Comparison of ENCODE assay signal across 8 mouse cellular contexts in genomic region chr3:95054481-95055260, GRCm38 (mm10). TPM values are rescaled to one million over a fixed set of nuclear protein-coding genes. Genes with fewer than 3 reads are reported as not detected.
DNase-seq lines count a peak whose midpoint lies in the region; ATAC-seq lines count a peak whose summit lies in the region.

No protein-coding gene starts in this region.

- no peak for DNase-seq in forebrain, embryonic 10.5 days (ENCODE audit: extremely low spot score, low spot score)
- DNase-seq in midbrain, embryonic 14.5 days: peak; percentile 28
- DNase-seq in midbrain, embryonic 10.5 days (ENCODE audit: low spot score): no peak
- DNase-seq in cerebellum, postnatal 10 days: peak; percentile 61 to 62
- DNase-seq in kidney, postnatal 10 days: peak; percentile 58
- no peak for DNase-seq in thymus, adult 18-20 months

- no peaks in the 10 kb centered on the region for H3K9me3 ChIP-seq in forebrain, embryonic 13.5 days (replicated peaks)
- H3K9me3 ChIP-seq in forebrain, embryonic 10.5 days: no peaks in the 10 kb centered on the region
- H3K9me3 ChIP-seq in midbrain, embryonic 14.5 days (ENCODE audit: control insufficient read depth, low read length): no peaks in the 10 kb centered on the region
- no peaks in the 10 kb centered on the region for H3K9me3 ChIP-seq in midbrain, embryonic 10.5 days (replicated peaks)
- H3K9me3 ChIP-seq in stomach, embryonic 14.5 days (ENCODE audit: control insufficient read depth, low read depth, low read length): no peaks in the 10 kb centered on the region

- no peak for ATAC-seq in forebrain, embryonic 13.5 days
- ATAC-seq in midbrain, embryonic 14.5 days (ENCODE audit: low FRiP score, low TSS enrichment): no peak
- ATAC-seq in stomach, embryonic 14.5 days (ENCODE audit: insufficient number of reproducible peaks, insufficient read depth, low FRiP score, low read depth): peak; percentile 81

- H3K4me3 ChIP-seq in forebrain, embryonic 13.5 days: no peak overlapping the region
- H3K4me3 ChIP-seq in forebrain, embryonic 10.5 days: no peak overlapping the region
- no peak overlapping the region for H3K4me3 ChIP-seq in midbrain, embryonic 14.5 days (replicated peaks; ENCODE audit: low read depth, low read length)
- no peak overlapping the region for H3K4me3 ChIP-seq in midbrain, embryonic 10.5 days
- no peak overlapping the region for H3K4me3 ChIP-seq in stomach, embryonic 14.5 days (ENCODE audit: low read depth, low read length)

- peaks cover 7% of the 10 kb centered on the region; the same call in 1 of the 2 replicates for H3K4me1 ChIP-seq in forebrain, embryonic 13.5 days
- H3K4me1 ChIP-seq in forebrain, embryonic 10.5 days: peaks cover 8% of the 10 kb centered on the region
- no peaks in the 10 kb centered on the region for H3K4me1 ChIP-seq in midbrain, embryonic 14.5 days (ENCODE audit: control insufficient read depth, insufficient read depth, low read length)
- peaks cover 3% of the 10 kb centered on the region; the same call in 1 of the 2 replicates for H3K4me1 ChIP-seq in midbrain, embryonic 10.5 days
- H3K4me1 ChIP-seq in stomach, embryonic 14.5 days (ENCODE audit: control insufficient read depth, insufficient read depth, low read length): peaks cover 5% of the 10 kb centered on the region

- no peak overlapping the region for H3K4me2 ChIP-seq in forebrain, embryonic 13.5 days
- no peak overlapping the region for H3K4me2 ChIP-seq in midbrain, embryonic 14.5 days (ENCODE audit: low read length)
- no peak overlapping the region for H3K4me2 ChIP-seq in stomach, embryonic 14.5 days (replicated peaks; ENCODE audit: low read depth, low read length)

- H3K27me3 ChIP-seq in forebrain, embryonic 13.5 days: no peaks in the 10 kb centered on the region
- no peaks in the 10 kb centered on the region for H3K27me3 ChIP-seq in forebrain, embryonic 10.5 days (ENCODE audit: poor library complexity, severe bottlenecking)
- H3K27me3 ChIP-seq in midbrain, embryonic 14.5 days (ENCODE audit: control insufficient read depth, insufficient read depth, low read length): no peaks in the 10 kb centered on the region
- H3K27me3 ChIP-seq in midbrain, embryonic 10.5 days (ENCODE audit: low read depth, poor library complexity, severe bottlenecking): no peaks in the 10 kb centered on the region
- H3K27me3 ChIP-seq in stomach, embryonic 14.5 days (ENCODE audit: control insufficient read depth, insufficient read depth, low read length): no peaks in the 10 kb centered on the region

- no peak overlapping the region for H3K27ac ChIP-seq in forebrain, embryonic 13.5 days
- H3K27ac ChIP-seq in forebrain, embryonic 10.5 days: no peak overlapping the region
- no peak overlapping the region for H3K27ac ChIP-seq in midbrain, embryonic 14.5 days (replicated peaks; ENCODE audit: low read depth, low read length)
- no peak overlapping the region for H3K27ac ChIP-seq in midbrain, embryonic 10.5 days (replicated peaks)
- H3K27ac ChIP-seq in stomach, embryonic 14.5 days (ENCODE audit: low read length): peak overlapping the region; percentile 35; the same call in 1 of the 2 replicates

- WGBS in forebrain, embryonic 13.5 days: 55% methylated on average over 10 of the region's 10 CpGs
- 55% methylated on average over 10 of the region's 10 CpGs for WGBS in forebrain, embryonic 10.5 days
- 63% methylated on average over 10 of the region's 10 CpGs for WGBS in midbrain, embryonic 14.5 days
- WGBS in midbrain, embryonic 10.5 days: 61% methylated on average over 10 of the region's 10 CpGs
- WGBS in stomach, embryonic 14.5 days: 19% methylated on average over 10 of the region's 10 CpGs

- peaks cover 22% of the 10 kb centered on the region for H3K36me3 ChIP-seq in forebrain, embryonic 13.5 days (ENCODE audit: poor library complexity, severe bottlenecking)
- peaks cover 30% of the 10 kb centered on the region for H3K36me3 ChIP-seq in forebrain, embryonic 10.5 days (replicated peaks)
- peaks cover 23% of the 10 kb centered on the region for H3K36me3 ChIP-seq in midbrain, embryonic 14.5 days (ENCODE audit: control insufficient read depth, insufficient read depth, low read length)
- peaks cover 29% of the 10 kb centered on the region for H3K36me3 ChIP-seq in midbrain, embryonic 10.5 days
- H3K36me3 ChIP-seq in stomach, embryonic 14.5 days (ENCODE audit: control insufficient read depth, insufficient read depth, low read length): peaks cover 16% of the 10 kb centered on the region

- 0 out of 2 replicates have a peak overlapping the region, but pooled peaks have one; percentile 9 for H3K9ac ChIP-seq in forebrain, embryonic 13.5 days
- H3K9ac ChIP-seq in midbrain, embryonic 14.5 days (replicated peaks; ENCODE audit: low read length): no peak overlapping the region
- H3K9ac ChIP-seq in stomach, embryonic 14.5 days (replicated peaks; ENCODE audit: low read depth, low read length): no peak overlapping the region

RNA-seq across cellular contexts. Expression of gene Psmd4, which starts 12.3 kb away (rescaled TPM):
- polyA plus RNA-seq in forebrain, embryonic 13.5 days (2015; fragmentation: Nextera tagmentation; extraction: Ambion mirVana): 299 and 311 TPM in 2 replicates
- polyA plus RNA-seq in forebrain, embryonic 10.5 days (2016; fragmentation: Nextera tagmentation; extraction: Ambion mirVana): 346 and 351 TPM in 2 replicates
- polyA plus RNA-seq in midbrain, embryonic 14.5 days (2014; fragmentation: Nextera tagmentation; extraction: Ambion mirVana): 258 and 282 TPM in 2 replicates
- polyA plus RNA-seq in midbrain, embryonic 10.5 days (2016; fragmentation: Nextera tagmentation; extraction: Ambion mirVana): 341 and 345 TPM in 2 replicates
- polyA plus RNA-seq in stomach, embryonic 14.5 days (2014; fragmentation: Nextera tagmentation; extraction: Ambion mirVana): 229 and 231 TPM in 2 replicates

RNA-seq across cellular contexts. Expression of gene Zfp687, which starts 39.4 kb away (rescaled TPM):
- 26.6 and 27.8 TPM in 2 replicates for polyA plus RNA-seq in forebrain, embryonic 13.5 days (2015; fragmentation: Nextera tagmentation; extraction: Ambion mirVana)
- polyA plus RNA-seq in forebrain, embryonic 10.5 days (2016; fragmentation: Nextera tagmentation; extraction: Ambion mirVana): 42.1 and 44.3 TPM in 2 replicates
- polyA plus RNA-seq in midbrain, embryonic 14.5 days (2014; fragmentation: Nextera tagmentation; extraction: Ambion mirVana): 22.5 and 30.0 TPM in 2 replicates
- polyA plus RNA-seq in midbrain, embryonic 10.5 days (2016; fragmentation: Nextera tagmentation; extraction: Ambion mirVana): 40.0 and 42.2 TPM in 2 replicates
- polyA plus RNA-seq in stomach, embryonic 14.5 days (2014; fragmentation: Nextera tagmentation; extraction: Ambion mirVana): 30.3 and 34.9 TPM in 2 replicates

RNA-seq across cellular contexts. Expression of gene Pip5k1a, which starts 52.1 kb away (rescaled TPM):
- 20.4 and 20.6 TPM in 2 replicates for polyA plus RNA-seq in forebrain, embryonic 13.5 days (2015; fragmentation: Nextera tagmentation; extraction: Ambion mirVana)
- 19.0 and 19.5 TPM in 2 replicates for polyA plus RNA-seq in forebrain, embryonic 10.5 days (2016; fragmentation: Nextera tagmentation; extraction: Ambion mirVana)
- 15.0 and 15.4 TPM in 2 replicates for polyA plus RNA-seq in midbrain, embryonic 14.5 days (2014; fragmentation: Nextera tagmentation; extraction: Ambion mirVana)
- polyA plus RNA-seq in midbrain, embryonic 10.5 days (2016; fragmentation: Nextera tagmentation; extraction: Ambion mirVana): 18.0 and 18.7 TPM in 2 replicates
- 14.6 and 14.9 TPM in 2 replicates for polyA plus RNA-seq in stomach, embryonic 14.5 days (2014; fragmentation: Nextera tagmentation; extraction: Ambion mirVana)

RNA-seq across cellular contexts. Expression of gene Vps72, which starts 56.2 kb away (rescaled TPM):
- polyA plus RNA-seq in forebrain, embryonic 13.5 days (2015; fragmentation: Nextera tagmentation; extraction: Ambion mirVana): 266 and 271 TPM in 2 replicates
- 275 and 276 TPM in 2 replicates for polyA plus RNA-seq in forebrain, embryonic 10.5 days (2016; fragmentation: Nextera tagmentation; extraction: Ambion mirVana)
- 194 and 204 TPM in 2 replicates for polyA plus RNA-seq in midbrain, embryonic 14.5 days (2014; fragmentation: Nextera tagmentation; extraction: Ambion mirVana)
- 278 and 290 TPM in 2 replicates for polyA plus RNA-seq in midbrain, embryonic 10.5 days (2016; fragmentation: Nextera tagmentation; extraction: Ambion mirVana)
- polyA plus RNA-seq in stomach, embryonic 14.5 days (2014; fragmentation: Nextera tagmentation; extraction: Ambion mirVana): 139 and 156 TPM in 2 replicates

Comparison
In these comparisons a context has a peak if more than half of its experiments do, and no peak if none do; other contexts are left out.
1. DNase-seq: peak in midbrain, embryonic 14.5 days (single experiment), cerebellum, postnatal 10 days (2 of 2) and kidney, postnatal 10 days (single experiment); none in forebrain, embryonic 10.5 days (single experiment), midbrain, embryonic 10.5 days (single experiment) and thymus, adult 18-20 months (0 of 2).